Mouse (Mus musculus): ENCODE measurements at regions not wholly inside any gene's neighbourhood (a gene's known extent, or its start where the extent isn't known, plus 50 kb on each side); places are given as distances from the start of the nearest gene placed in this dataset.

- no peak for TF ChIP-seq ZNF384 (IDR thresholded peaks at IDR 0.05; ENCODE audit: low read depth, low read length)
- TF ChIP-seq MAFK (IDR thresholded peaks at IDR 0.05; ENCODE audit: insufficient read depth, low read depth, low read length), result no peak
These were observed 367.9 kb upstream of the Acvr2a start for GRCm38 (mm10) chr2:48445898-48446604.
